Mouse (Mus musculus) liver, embryonic 14.5 days (tissue): ENCODE data around the gene Hist1h1a. TPM values are rescaled to one million over a fixed set of nuclear protein-coding genes. Genes with fewer than 3 reads are reported as not detected.
"Not testable (repeated sequence)": the region's sequence is repeated elsewhere in the genome, so short reads cannot be mapped to it uniquely, and the experiment has no call there.

Experiments
- ATAC-seq: fragments of 200-750 bp; cut with Nextera tagmentation; 2 replicates; pipeline ENCODE4 v1.8.0; 2017; ENCODE audit warnings: moderate number of reproducible peaks, mild to moderate bottlenecking, moderate library complexity; ENCODE audit not compliant: insufficient read depth
- DNase-seq, 3 experiments: peaks; one replicate each; pipeline ENCODE4 v3.0.0-alpha.2; 2012 to 2013; ENCODE audit warnings: low read depth in 3 of 3, low spot score in 3 of 3
- H3K27ac ChIP-seq: fragments of 300-500 bp; sonication (generic); 2 replicates; pipeline ENCODE4 v1.5.1; 2014; ENCODE audit warnings: moderate library complexity, mild to moderate bottlenecking, control low read depth, inconsistent platforms
- H3K27me3 ChIP-seq: fragments of 300-500 bp; sonication (generic); 2 replicates; pipeline ENCODE4 v1.6.1; 2014; ENCODE audit warnings: mild to moderate bottlenecking, low read length, moderate library complexity; ENCODE audit not compliant: control insufficient read depth, insufficient read depth
- H3K36me3 ChIP-seq: fragments of 300-500 bp; sonication (generic); replicated peaks from 2 replicates; pipeline ENCODE4 v1.6.1; 2014; ENCODE audit warnings: low read depth; ENCODE audit not compliant: control insufficient read depth, insufficient read depth
- H3K4me1 ChIP-seq, 2 experiments: fragments of 200-500 bp in 1 of 2; fragments of 300-500 bp in 1 of 2; sonication (generic) in 1 of 2; replicated peaks; 2 replicates each; pipeline ENCODE4 v1.6.1; 2012 to 2014; ENCODE audit warnings: antibody characterized with exemption in 1 of 2, inconsistent platforms in 1 of 2, low read length in 1 of 2; ENCODE audit not compliant: control insufficient read depth in 2 of 2, insufficient read depth in 2 of 2
- H3K4me2 ChIP-seq: fragments of 300-500 bp; sonication (generic); 2 replicates; pipeline ENCODE4 v1.6.1; 2014; ENCODE audit warnings: low read depth, mild to moderate bottlenecking, control low read depth, moderate library complexity
- H3K4me3 ChIP-seq, 2 experiments: fragments of 200-500 bp in 1 of 2; fragments of 300-500 bp in 1 of 2; sonication (generic) in 1 of 2; 2 replicates each; pipeline ENCODE4 v1.5.1; 2012 to 2014; ENCODE audit warnings: low read depth in 2 of 2, low read length in 2 of 2, mild to moderate bottlenecking in 2 of 2, control low read depth in 1 of 2, inconsistent platforms in 1 of 2, moderate library complexity in 1 of 2; ENCODE audit not compliant: insufficient read depth in 1 of 2
- H3K9ac ChIP-seq: fragments of 300-500 bp; sonication (generic); replicated peaks from 2 replicates; pipeline ENCODE4 v1.6.1; 2014; ENCODE audit warnings: mild to moderate bottlenecking, control low read depth, moderate library complexity
- H3K9me3 ChIP-seq: fragments of 300-500 bp; sonication (generic); 2 replicates; pipeline ENCODE4 v1.6.1; 2016; ENCODE audit warnings: low read length, mixed read lengths; ENCODE audit not compliant: control insufficient read depth
- CTCF ChIP-seq: IDR thresholded peaks from 2 replicates; pipeline ENCODE4 v1.5.1; 2016; ENCODE audit warnings: antibody characterized with exemption, low read depth, control low read depth
- EP300 ChIP-seq: IDR thresholded peaks from 2 replicates; pipeline ENCODE4 v1.6.1; 2016; ENCODE audit warnings: antibody characterized with exemption, low read depth
- WGBS: fragments of 180-500 bp; shearing (Covaris S2); extraction: QIAGEN DNeasy Blood & Tissue Kit; methylation state at CpG from one replicate; pipeline ENCODE4 v1.1.7; 2014; ENCODE audit not compliant: insufficient replicate concordance; 5-methylcytosine and 5-hydroxymethylcytosine counted together
- polyA plus RNA-seq, 2 experiments: library from polyadenylated mRNA; depleted of rRNA in 1 of 2; stranded (reverse) in 1 of 2; unstranded in 1 of 2; fragments of >200 nt; fragmentation: Nextera tagmentation in 1 of 2; extraction: Ambion mirVana in 1 of 2; gene quantifications; 2 replicates each; pipeline versions ENCODE4 v1.2.1 to v1.2.3; 2012 to 2014

Hist1h1a gene
- polyA plus RNA-seq (2012; rRNA removed) (7.6 and 11.9 TPM in 2 replicates), polyA plus RNA-seq (2014; fragmentation: Nextera tagmentation; extraction: Ambion mirVana) (6.3 and 7.4 TPM in 2 replicates)

GRCm38 (mm10) chr13:23763586-23764323 lies at the start of gene Hist1h1a:
Hist1h1a (plus strand) TSS chr13:23763666.
- H3K9ac ChIP-seq: peak within 1 kb of the TSS; percentile 93
- peak within 1 kb of the TSS; percentile 60 to 62 for H3K4me3 ChIP-seq
- H3K4me2 ChIP-seq: peak within 1 kb of the TSS; percentile 88
- no peak for TF ChIP-seq CTCF
- TF ChIP-seq EP300: peak; percentile 72
- ATAC-seq: peak; percentile 27
- H3K4me1 ChIP-seq: peaks cover 27 to 37% of the 10 kb centered on the region in 2 experiments
- H3K27ac ChIP-seq: peak within 1 kb of the TSS; percentile 99
- WGBS: 2% methylated on average over 34 of the region's 34 CpGs
- no peaks in the 10 kb centered on the region for H3K9me3 ChIP-seq
- no peaks in the 10 kb centered on the region for H3K27me3 ChIP-seq
- no peaks in the 10 kb centered on the region for H3K36me3 ChIP-seq
- DNase-seq: peak in 2 of 3 experiments; percentile 89 to 91

GRCm38 (mm10) chr13:23716261-23717042 lies 47.0 kb upstream of the Hist1h1a start:
- ATAC-seq: no peak
- H3K9me3 ChIP-seq: no peaks in the 10 kb centered on the region
- H3K9ac ChIP-seq: no peak overlapping the region
- DNase-seq: no peak
- H3K4me2 ChIP-seq: no peak overlapping the region
- no peaks in the 10 kb centered on the region for H3K36me3 ChIP-seq
- no peak overlapping the region for H3K27ac ChIP-seq
- no peaks in the 10 kb centered on the region; the same call in 1 of the 2 replicates for H3K27me3 ChIP-seq
- H3K4me3 ChIP-seq: no peak overlapping the region
- H3K4me1 ChIP-seq: peaks cover 0 to 2% of the 10 kb centered on the region in 2 experiments; a peak in 2 of 4 replicates
- WGBS: 26% methylated on average over 5 of the region's 5 CpGs
- no peak for TF ChIP-seq CTCF
- TF ChIP-seq EP300: no peak

- Histone ChIP-seq H3K27me3 (no peaks in the 10 kb centered on the region; the same call in 1 of the 2 replicates), H3K9me3 (no peaks in the 10 kb centered on the region), H3K27ac (no peak overlapping the region), H3K36me3 (no peaks in the 10 kb centered on the region), H3K9ac (no peak overlapping the region), H3K4me1 (peaks cover 0 to 2% of the 10 kb centered on the region in 2 experiments; a peak in 2 of 4 replicates), H3K4me3 (no peak overlapping the region), H3K4me2 (no peak overlapping the region)
- TF ChIP-seq EP300: no peak
- TF ChIP-seq CTCF: no peak
- WGBS: 42% methylated on average over 11 of the region's 11 CpGs
- ATAC-seq (no peak), DNase-seq (no peak)
These were observed 46.3 kb upstream of the Hist1h1a start for GRCm38 (mm10) chr13:23717176-23717575.

- ATAC-seq, H3K9me3 ChIP-seq, H3K36me3 ChIP-seq, DNase-seq, H3K4me1 ChIP-seq, H3K27ac ChIP-seq, H3K27me3 ChIP-seq, H3K9ac ChIP-seq, H3K4me3 ChIP-seq, H3K4me2 ChIP-seq: not testable (repeated sequence)
- 14% methylated on average over 2 of the region's 2 CpGs for WGBS
These were observed 45.7 kb upstream of the Hist1h1a start for GRCm38 (mm10) chr13:23717593-23718245.

GRCm38 (mm10) chr13:23724239-23724638 lies 39.2 kb upstream of the Hist1h1a start:
- WGBS: 44% methylated on average over 4 of the region's 4 CpGs
- ATAC-seq (peak; percentile 69; the same call in 1 of the 2 replicates), DNase-seq (no peak)
- no peak overlapping the region for H3K27ac ChIP-seq
- no peaks in the 10 kb centered on the region for H3K36me3 ChIP-seq
- H3K27me3 ChIP-seq: no peaks in the 10 kb centered on the region
- H3K9ac ChIP-seq: no peak overlapping the region
- TF ChIP-seq CTCF (no peak), EP300 (no peak)
- no peaks in the 10 kb centered on the region for H3K9me3 ChIP-seq
- H3K4me2 ChIP-seq: no peak overlapping the region
- H3K4me3 ChIP-seq: no peak overlapping the region
- H3K4me1 ChIP-seq: peaks cover 15 to 29% of the 10 kb centered on the region in 2 experiments
